Mouse (Mus musculus): ENCODE measurements at regions not wholly inside any gene's neighbourhood (a gene's known extent, or its start where the extent isn't known, plus 50 kb on each side); places are given as distances from the start of the nearest gene placed in this dataset.

GRCm38 (mm10) chr2:115318551-115318950 lies 263.0 kb upstream of the BC052040 start:
- DNase-seq (ENCODE audit: low read depth): no peak

GRCm38 (mm10) chr2:115322582-115322981 lies 258.9 kb upstream of the BC052040 start:
- DNase-seq (ENCODE audit: low read depth): no peak

GRCm38 (mm10) chr2:115326526-115326925 lies 255.0 kb upstream of the BC052040 start:
- DNase-seq (ENCODE audit: low read depth): no peak

- DNase-seq (ENCODE audit: low read depth): no peak
These were observed 243.3 kb upstream of the BC052040 start for GRCm38 (mm10) chr2:115338178-115338577.

GRCm38 (mm10) chr2:115339034-115339433 lies 242.5 kb upstream of the BC052040 start:
- no peak for DNase-seq (ENCODE audit: low read depth)

- DNase-seq (ENCODE audit: low read depth): no peak
These were observed 239.2 kb upstream of the BC052040 start for GRCm38 (mm10) chr2:115342360-115342759.

GRCm38 (mm10) chr2:115346551-115346950 lies 235.0 kb upstream of the BC052040 start:
- no peak for DNase-seq (ENCODE audit: low read depth)

GRCm38 (mm10) chr2:115348263-115348662 lies 233.3 kb upstream of the BC052040 start:
- DNase-seq (ENCODE audit: low read depth): no peak

GRCm38 (mm10) chr2:115371072-115371471 lies 210.4 kb upstream of the BC052040 start:
- no peak for DNase-seq (ENCODE audit: low read depth)

- no peak for DNase-seq (ENCODE audit: low read depth)
These were observed 206.2 kb upstream of the BC052040 start for GRCm38 (mm10) chr2:115375336-115375735.

GRCm38 (mm10) chr2:115384414-115385180 lies 196.9 kb upstream of the BC052040 start:
- DNase-seq (ENCODE audit: low read depth): no peak

GRCm38 (mm10) chr2:115385207-115386168 lies 196.0 kb upstream of the BC052040 start:
- DNase-seq (ENCODE audit: low read depth): no peak

- no peak for DNase-seq (ENCODE audit: low read depth)
These were observed 189.9 kb upstream of the BC052040 start for GRCm38 (mm10) chr2:115391575-115391974.

GRCm38 (mm10) chr2:115392082-115392762 lies 189.3 kb upstream of the BC052040 start:
- DNase-seq (ENCODE audit: low read depth): no peak

- no peak for DNase-seq (ENCODE audit: low read depth)
These were observed 187.4 kb upstream of the BC052040 start for GRCm38 (mm10) chr2:115394091-115394490.

- no peak for DNase-seq (ENCODE audit: low read depth)
These were observed 183.0 kb upstream of the BC052040 start for GRCm38 (mm10) chr2:115398550-115398949.

GRCm38 (mm10) chr2:115399107-115399740 lies 182.3 kb upstream of the BC052040 start:
- DNase-seq (ENCODE audit: low read depth): no peak

GRCm38 (mm10) chr2:115399987-115400550 lies 181.4 kb upstream of the BC052040 start:
- no peak for DNase-seq (ENCODE audit: low read depth)

GRCm38 (mm10) chr2:115402246-115402645 lies 179.3 kb upstream of the BC052040 start:
- no peak for DNase-seq (ENCODE audit: low read depth)

GRCm38 (mm10) chr2:115432476-115432875 lies 149.0 kb upstream of the BC052040 start:
- DNase-seq (ENCODE audit: low read depth): no peak

GRCm38 (mm10) chr2:115441100-115441499 lies 140.4 kb upstream of the BC052040 start:
- no peak for DNase-seq (ENCODE audit: low read depth)
